Mouse (Mus musculus) CH12.LX (cell line): ENCODE results near the gene BC030867.

Experiments
- CTCF ChIP-seq, 2 experiments: IDR thresholded peaks in 1 of 2; conservative IDR thresholded peaks in 1 of 2; 2 replicates each; pipeline ENCODE4 v1.5.1; 2011 to 2012; ENCODE audit warnings: low read depth in 2 of 2, low read length in 2 of 2, improper control_type of control experiment in 1 of 2, inconsistent platforms in 1 of 2, mild to moderate bottlenecking in 1 of 2, moderate library complexity in 1 of 2
- E2F4 ChIP-seq: IDR thresholded peaks from 2 replicates; pipeline ENCODE4 v1.6.1; 2011; ENCODE audit warnings: low read depth, low read length, improper control_type of control experiment; ENCODE audit not compliant: insufficient replicate concordance
- MXI1 ChIP-seq: IDR thresholded peaks from 2 replicates; pipeline ENCODE4 v1.6.1; 2011; ENCODE audit warnings: mild to moderate bottlenecking, low read depth, low read length, improper control_type of control experiment
- POLR2A ChIP-seq: IDR thresholded peaks from 2 replicates; pipeline ENCODE4 v1.6.1; 2011; ENCODE audit warnings: low read depth, mild to moderate bottlenecking, improper control_type of control experiment, low read length
- POLR2AphosphoS2 ChIP-seq: IDR thresholded peaks from 2 replicates; pipeline ENCODE4 v1.6.1; 2011; ENCODE audit warnings: low read depth, low read length, improper control_type of control experiment
- USF2 ChIP-seq: conservative IDR thresholded peaks from 2 replicates; pipeline ENCODE4 v1.6.1; 2011; ENCODE audit warnings: low read depth, low read length, improper control_type of control experiment
- ZC3H11A ChIP-seq: IDR thresholded peaks from 2 replicates; pipeline ENCODE4 v1.6.1; 2012; ENCODE audit warnings: low read depth, mild to moderate bottlenecking, inconsistent platforms, low read length, improper control_type of control experiment

- TF ChIP-seq POLR2A (peak; percentile 92), CTCF (conservative IDR thresholded peaks at IDR 0.05 in 1 of 2, IDR thresholded peaks at IDR 0.05 in 1 of 2; ENCODE audit: low read depth in 2 of 2, low read length in 2 of 2) (peak; percentile 70 to 99), ZC3H11A (peak; percentile 81), POLR2AphosphoS2 (peak; percentile 86; the same call in 1 of the 2 replicates), MXI1 (peak; percentile 99), E2F4 (no peak), USF2 (no peak)
Observed at GRCm38 (mm10) chr11:102308979-102309378, 60.3 kb downstream of the BC030867 start.
